Mouse (Mus musculus): ENCODE data around the gene Il25.
"Not testable (repeated sequence)": the region's sequence is repeated elsewhere in the genome, so short reads cannot be mapped to it uniquely, and the experiment has no call there.

DNA sequence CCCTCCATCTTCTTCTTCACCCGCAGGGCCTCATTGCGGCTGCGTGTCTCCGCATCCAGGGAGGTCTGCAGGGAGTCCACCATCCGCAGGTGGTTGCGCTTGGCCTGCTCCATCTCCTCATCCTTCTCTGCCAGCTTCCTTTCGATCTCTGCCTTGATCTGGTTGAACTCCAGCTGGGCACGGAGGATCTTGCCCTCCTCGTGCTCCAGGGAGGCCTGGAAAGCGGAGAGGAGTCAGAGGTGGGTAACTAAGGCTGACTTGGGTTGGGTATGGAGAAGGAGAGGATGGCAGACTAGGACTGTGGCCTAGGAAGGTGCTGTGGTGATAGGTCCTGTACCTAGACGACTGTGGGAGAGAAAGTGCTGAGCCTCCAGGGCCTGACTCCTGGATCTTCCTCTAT lies 14.5 kb downstream of the Il25 start:
- not testable (repeated sequence) for TF ChIP-seq CTCF (IDR thresholded peaks at IDR 0.05; ENCODE audit: borderline replicate concordance, insufficient read depth, low read length); POLR2A (IDR thresholded peaks at IDR 0.05; ENCODE audit: low read depth, low read length)
